Mouse (Mus musculus): ENCODE results near the gene C2cd2l. TPM values are rescaled to one million over a fixed set of nuclear protein-coding genes. Genes with fewer than 3 reads are reported as not detected.
"Not testable (repeated sequence)": the region's sequence is repeated elsewhere in the genome, so short reads cannot be mapped to it uniquely, and the experiment has no call there.

Gene C2cd2l
- total RNA-seq, 2 experiments from 2014 or later = 37.6 to 50.6 TPM

- DNase-seq = no peak
Observed at GRCm38 (mm10) chr9:44314257-44314547, 5.9 kb downstream of the C2cd2l start.

- peak in 1 of 2 experiments; percentile 33 for DNase-seq
Observed at GRCm38 (mm10) chr9:44313476-44314256, 6.4 kb downstream of the C2cd2l start.

- peak; percentile 38 to 40 for DNase-seq
Observed at GRCm38 (mm10) chr9:44311136-44312134, 8.7 kb downstream of the C2cd2l start.

GRCm38 (mm10) chr9:44310750-44311135 is 9.3 kb downstream of the C2cd2l start:
- DNase-seq = no peak

- DNase-seq = no peak
Observed at GRCm38 (mm10) chr9:44309756-44310155, 10.3 kb downstream of the C2cd2l start.

- DNase-seq = no peak
Observed at GRCm38 (mm10) chr9:44307248-44307647, 12.8 kb downstream of the C2cd2l start.

GRCm38 (mm10) chr9:44306532-44306931 is 13.6 kb downstream of the C2cd2l start:
- DNase-seq = no peak

- peak; percentile 98 to 99 for DNase-seq
Observed at GRCm38 (mm10) chr9:44305466-44306079, 14.5 kb downstream of the C2cd2l start, which contains the start of gene Hinfp. Gene Hinfp, minus strand, starts transcription at chr9:44305671.

GRCm38 (mm10) chr9:44300001-44300400 is 20.1 kb downstream of the C2cd2l start:
- DNase-seq = not testable (repeated sequence)

GRCm38 (mm10) chr9:44292490-44292889 is 27.6 kb downstream of the C2cd2l start:
- peak; percentile 40 to 60 for DNase-seq

- DNase-seq = peak in 1 of 2 experiments; percentile 26
Observed at GRCm38 (mm10) chr9:44288959-44289291, 31.2 kb downstream of the C2cd2l start.

GRCm38 (mm10) chr9:44288076-44288958 is 31.8 kb downstream of the C2cd2l start, which contains the start of gene Abcg4:
Gene Abcg4, minus strand, starts transcription at chr9:44288615.
- peak; percentile 64 to 78 for DNase-seq

GRCm38 (mm10) chr9:44287401-44288075 is 32.5 kb downstream of the C2cd2l start:
- peak; percentile 66 to 74 for DNase-seq

- DNase-seq = peak in 1 of 2 experiments; percentile 25
Observed at GRCm38 (mm10) chr9:44287003-44287400, 33.1 kb downstream of the C2cd2l start.

GRCm38 (mm10) chr9:44286256-44286850 is 33.7 kb downstream of the C2cd2l start:
- peak; percentile 29 to 41 for DNase-seq

GRCm38 (mm10) chr9:44283183-44283582 is 36.9 kb downstream of the C2cd2l start:
- peak; percentile 71 to 81 for DNase-seq

GRCm38 (mm10) chr9:44269973-44270372 is 50.1 kb downstream of the C2cd2l start:
- DNase-seq = peak; percentile 42 to 47

- DNase-seq = peak in 1 of 2 experiments; percentile 29
Observed at GRCm38 (mm10) chr9:44269077-44269476, 51.0 kb downstream of the C2cd2l start.

- DNase-seq = peak in 1 of 2 experiments; percentile 15
Observed at GRCm38 (mm10) chr9:44268432-44268831, 51.7 kb downstream of the C2cd2l start, which contains the start of gene Nlrx1. Gene Nlrx1, minus strand, starts transcription at chr9:44268599.

- DNase-seq = peak; percentile 94 to 97
Observed at GRCm38 (mm10) chr9:44268027-44268360, 52.1 kb downstream of the C2cd2l start.

Measured in adrenal gland, postnatal 36 days (tissue).